Mouse (Mus musculus) heart, postnatal 0 days (tissue): ENCODE data around the gene Syngr1.

ENCODE experiments used
- CTCF ChIP-seq: IDR thresholded peaks from 2 replicates; pipeline ENCODE4 v1.5.1; 2016; ENCODE audit warnings: antibody characterized with exemption, control low read depth, low read depth
- EP300 ChIP-seq: IDR thresholded peaks from 2 replicates; pipeline ENCODE4 v1.6.1; 2016; ENCODE audit warnings: antibody characterized with exemption, low read depth

DNA sequence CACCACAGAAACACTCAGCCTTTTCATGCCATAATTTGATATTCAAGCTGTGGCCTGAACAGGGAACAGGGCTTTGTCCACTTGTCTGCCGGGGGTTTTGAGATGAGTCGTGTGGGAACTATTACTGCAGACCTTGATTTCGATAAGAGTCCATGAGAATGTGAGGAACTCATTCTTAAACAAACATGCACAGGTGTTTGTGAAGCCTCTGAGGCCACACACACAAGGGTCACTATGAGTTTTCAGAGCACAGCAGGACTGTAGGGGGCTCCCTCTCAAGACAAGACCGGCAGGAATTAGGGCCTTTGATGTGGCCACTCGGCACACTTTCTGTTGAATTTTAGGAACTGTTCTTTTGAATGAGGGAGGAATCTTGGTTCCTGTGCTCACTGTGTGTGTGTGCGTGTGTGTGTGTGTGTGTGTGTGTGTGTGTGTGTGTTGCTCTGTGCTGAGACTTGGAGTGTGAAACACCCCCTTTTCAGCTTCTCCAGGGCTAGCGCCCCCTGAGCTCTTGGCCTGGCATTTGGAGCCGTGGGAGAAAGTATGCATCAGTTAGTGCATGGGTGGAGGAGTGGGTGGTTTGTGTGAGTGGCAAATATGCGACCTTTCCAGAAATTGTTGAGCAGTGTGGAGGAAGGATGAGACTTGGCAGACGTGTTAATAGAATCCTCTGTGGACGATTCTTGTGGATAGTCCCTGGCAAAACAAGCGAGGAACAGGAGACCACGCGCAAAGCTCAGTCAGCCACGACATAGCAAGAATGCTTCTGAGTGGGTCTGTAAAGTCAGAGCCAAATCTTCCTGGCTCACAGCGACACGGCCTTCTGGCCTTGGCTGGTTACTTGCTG, 47.0 kb downstream of the Syngr1 start:
- TF ChIP-seq EP300 = no peak
- 0 out of 2 replicates have a peak, but pooled peaks have one; percentile 1 for TF ChIP-seq CTCF
